ENCODE assay signal across 8 mouse cellular contexts in the genomic region with DNA sequence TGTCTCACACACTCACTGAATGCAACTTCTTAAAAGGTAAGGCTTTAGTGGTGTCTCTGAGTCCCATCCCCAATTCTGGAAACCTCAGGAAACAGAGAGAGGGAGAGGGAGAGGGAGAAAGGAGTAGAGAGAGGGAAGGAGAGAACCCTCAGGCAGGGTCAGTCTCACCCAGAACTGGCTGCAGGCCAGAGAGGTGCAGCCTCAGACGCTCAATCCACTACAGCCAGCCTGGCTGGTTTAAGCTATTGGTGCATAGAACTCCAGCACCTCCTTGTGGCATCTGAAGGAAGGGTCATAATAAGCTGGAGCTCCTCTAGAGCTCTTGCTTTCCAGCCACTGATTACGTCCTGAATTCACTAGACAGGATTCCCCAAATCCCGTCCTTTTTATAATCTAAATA. TPM values are rescaled to one million over a fixed set of nuclear protein-coding genes. Genes with fewer than 3 reads are reported as not detected.
DNase-seq lines count a peak whose midpoint lies in the region; ATAC-seq and TF ChIP-seq lines count a peak whose summit lies in the region.

No protein-coding gene starts in this region.

- H3K79me2 ChIP-seq in MEL (ENCODE audit: control insufficient read depth, insufficient read depth, low read length, poor library complexity): no peaks in the 10 kb centered on the region
- H3K79me2 ChIP-seq in myocyte (ENCODE audit: control insufficient read depth, insufficient read depth): no peaks in the 10 kb centered on the region

- peak; percentile 50 to 66 (median 57) for TF ChIP-seq CTCF in MEL (IDR thresholded peaks at IDR 0.05 in 2 of 3, conservative IDR thresholded peaks at IDR 0.05 in 1 of 3; ENCODE audit: control insufficient read depth in 1 of 3, insufficient read depth in 1 of 3, low read depth in 2 of 3, low read length in 3 of 3, poor library complexity in 1 of 3, severe bottlenecking in 1 of 3)

- no peak overlapping the region for H3K4me3 ChIP-seq in MEL (ENCODE audit: control insufficient read depth in 1 of 2, insufficient read depth in 1 of 2, low read depth in 2 of 2, low read length in 2 of 2)
- H3K4me3 ChIP-seq in intestine, embryonic 14.5 days (ENCODE audit: low read depth, low read length): no peak overlapping the region
- no peak overlapping the region for H3K4me3 ChIP-seq in limb, embryonic 14.5 days (replicated peaks; ENCODE audit: low read length)
- no peak overlapping the region for H3K4me3 ChIP-seq in myocyte

- peak; percentile 60 for TF ChIP-seq RAD21 in MEL (IDR thresholded peaks at IDR 0.05; ENCODE audit: low read depth, low read length)

- H3K9me3 ChIP-seq in MEL (replicated peaks; ENCODE audit: insufficient read depth, low read length): no peaks in the 10 kb centered on the region
- no peaks in the 10 kb centered on the region for H3K9me3 ChIP-seq in intestine, embryonic 14.5 days (ENCODE audit: control insufficient read depth, low read length)
- H3K9me3 ChIP-seq in limb, embryonic 14.5 days (ENCODE audit: control insufficient read depth, low read length): no peaks in the 10 kb centered on the region

- H3K36me3 ChIP-seq in MEL (ENCODE audit: control insufficient read depth in 1 of 2, insufficient read depth in 2 of 2, low read length in 2 of 2): no peaks in the 10 kb centered on the region
- peaks cover 19% of the 10 kb centered on the region for H3K36me3 ChIP-seq in intestine, embryonic 14.5 days (ENCODE audit: control insufficient read depth, insufficient read depth, low read length)
- peaks cover 33% of the 10 kb centered on the region for H3K36me3 ChIP-seq in limb, embryonic 14.5 days (ENCODE audit: control insufficient read depth, insufficient read depth, low read length)
- no peaks in the 10 kb centered on the region for H3K36me3 ChIP-seq in myocyte (ENCODE audit: control insufficient read depth, insufficient read depth)

- no peaks in the 10 kb centered on the region for H3K4me1 ChIP-seq in MEL (ENCODE audit: control insufficient read depth in 1 of 2, insufficient read depth in 2 of 2, low read length in 2 of 2)
- H3K4me1 ChIP-seq in intestine, embryonic 14.5 days (replicated peaks; ENCODE audit: control insufficient read depth, insufficient read depth, low read length): peaks cover 25% of the 10 kb centered on the region
- peaks cover 8% of the 10 kb centered on the region for H3K4me1 ChIP-seq in limb, embryonic 14.5 days (ENCODE audit: control insufficient read depth, insufficient read depth, low read length)

- H3K4me2 ChIP-seq in intestine, embryonic 14.5 days (ENCODE audit: low read length): no peak overlapping the region
- no peak overlapping the region for H3K4me2 ChIP-seq in limb, embryonic 14.5 days (replicated peaks; ENCODE audit: low read depth, low read length, severe bottlenecking)
- H3K4me2 ChIP-seq in myocyte (ENCODE audit: low read depth): no peak overlapping the region

- H3K27me3 ChIP-seq in MEL (ENCODE audit: control insufficient read depth in 1 of 2, insufficient read depth in 2 of 2, low read length in 2 of 2): no peaks in the 10 kb centered on the region
- H3K27me3 ChIP-seq in intestine, embryonic 14.5 days (replicated peaks; ENCODE audit: control insufficient read depth, insufficient read depth, low read length): no peaks in the 10 kb centered on the region
- H3K27me3 ChIP-seq in limb, embryonic 14.5 days (ENCODE audit: control insufficient read depth, insufficient read depth, low read length): no peaks in the 10 kb centered on the region; the same call in 1 of the 2 replicates
- H3K27me3 ChIP-seq in myocyte (ENCODE audit: control insufficient read depth, insufficient read depth, insufficient read length): no peaks in the 10 kb centered on the region

- DNase-seq in 416B (ENCODE audit: low read depth) (peak; percentile 78), MEL (ENCODE audit: low read depth, low spot score) (peak; percentile 59)
- peak; percentile 73 for DNase-seq in cerebellum, adult 9-11 months
- DNase-seq in gastrocnemius, postnatal 10 days: peak; percentile 72
- peak; percentile 80 for DNase-seq in intestine, embryonic 14.5 days (ENCODE audit: low spot score)
- peak; percentile 82 for DNase-seq in limb, embryonic 14.5 days (ENCODE audit: low spot score)
- DNase-seq in thymus, postnatal 14 days: peak; percentile 60

- no peak overlapping the region for H3K27ac ChIP-seq in MEL (ENCODE audit: control insufficient read depth, low read depth, low read length)
- H3K27ac ChIP-seq in intestine, embryonic 14.5 days (ENCODE audit: low read depth): peak overlapping the region; percentile 86
- H3K27ac ChIP-seq in limb, embryonic 14.5 days (replicated peaks; ENCODE audit: low read depth, low read length): no peak overlapping the region

- ATAC-seq in intestine, embryonic 14.5 days (replicated peaks; ENCODE audit: low FRiP score, low TSS enrichment, low read depth): peak; percentile 63
- peak; percentile 66 for ATAC-seq in limb, embryonic 14.5 days (ENCODE audit: low FRiP score, low read depth)

- TF ChIP-seq POLR2A in MEL (IDR thresholded peaks at IDR 0.05; ENCODE audit: control insufficient read depth in 1 of 2, insufficient read depth in 1 of 2, low read depth in 1 of 2, low read length in 2 of 2, poor library complexity in 1 of 2) (no peak), myocyte (IDR thresholded peaks at IDR 0.05; ENCODE audit: insufficient read length, low read depth) (no peak)
- no peak for TF ChIP-seq POLR2A in limb, embryonic 14.5 days (IDR thresholded peaks at IDR 0.05; ENCODE audit: borderline replicate concordance, extremely low read depth, insufficient read depth, insufficient read length)

- TF ChIP-seq EP300 in MEL (IDR thresholded peaks at IDR 0.05; ENCODE audit: low read depth in 1 of 2, low read length in 2 of 2): no peak

- WGBS in intestine, embryonic 14.5 days: 20% methylated on average over 3 of the region's 3 CpGs
- WGBS in limb, embryonic 14.5 days: 17% methylated on average over 3 of the region's 3 CpGs

- H3ac ChIP-seq in myocyte (ENCODE audit: control insufficient read depth, insufficient read length): no peak overlapping the region

- H3K9ac ChIP-seq in MEL (ENCODE audit: control insufficient read depth, low read depth, low read length, poor library complexity, severe bottlenecking): no peak overlapping the region
- H3K9ac ChIP-seq in intestine, embryonic 14.5 days (ENCODE audit: low read length): peak overlapping the region; percentile 8; the same call in 1 of the 2 replicates
- H3K9ac ChIP-seq in limb, embryonic 14.5 days (ENCODE audit: low read depth, low read length, severe bottlenecking): no peak overlapping the region

TF ChIP-seq in MEL, 35 proteins besides CTCF, POLR2A, EP300 and RAD21:
- TF ChIP-seq SMC3 (IDR thresholded peaks at IDR 0.05; ENCODE audit: low read depth, low read length): peak; percentile 54
- TF ChIP-seq ZC3H11A (IDR thresholded peaks at IDR 0.05; ENCODE audit: low read depth, low read length): peak; percentile 25; the same call in 1 of the 2 replicates
- no peak for TF ChIP-seq BHLHE40 (IDR thresholded peaks at IDR 0.05; ENCODE audit: borderline replicate concordance, low read depth, low read length)

TF ChIP-seq in myocyte, 11 proteins besides CTCF, POLR2A, EP300 and RAD21:
- peak; percentile 27 for TF ChIP-seq POLR2AphosphoS2 (IDR thresholded peaks at IDR 0.05; ENCODE audit: insufficient read length, low read depth)
- no peak for TF ChIP-seq TCF3 (IDR thresholded peaks at IDR 0.05; ENCODE audit: insufficient read length, low read depth)

RNA-seq across cellular contexts. Expression of gene Tagln, which starts 1.0 kb away (rescaled TPM):
- total RNA-seq in MEL (2012; rRNA removed): 0.20 and 0.42 TPM in 2 replicates
- polyA plus RNA-seq in MEL (2012; ENCODE audit: insufficient read depth in 1 of 2, insufficient read length in 2 of 2, low read depth in 1 of 2, low replicate concordance in 2 of 2, missing spikeins in 1 of 2) (1 to 10 TPM in 1 of 2 experiments, not detected in 1; 1.1 TPM), myocyte (2012; fragmentation: generic; extraction: Trizol) (142 TPM)
- total RNA-seq in gastrocnemius, postnatal 10 days (2021): 10 to 100 TPM; 53.6 to 64.6 TPM
- polyA plus RNA-seq in intestine, embryonic 14.5 days (2014; fragmentation: Nextera tagmentation; extraction: Ambion mirVana): 443 and 452 TPM in 2 replicates
- polyA plus RNA-seq in limb, embryonic 14.5 days (2012; rRNA removed): 27.8 and 29.8 TPM in 2 replicates
- 31.7 and 35.7 TPM in 2 replicates for polyA plus RNA-seq in limb, embryonic 14.5 days (2014; fragmentation: Nextera tagmentation; extraction: Ambion mirVana)

RNA-seq across cellular contexts. Expression of gene Sidt2, which starts 18.2 kb away (rescaled TPM):
- 22.4 and 27.0 TPM in 2 replicates for total RNA-seq in MEL (2012; rRNA removed)
- polyA plus RNA-seq in MEL (2012; ENCODE audit: insufficient read depth in 1 of 2, insufficient read length in 2 of 2, low read depth in 1 of 2, low replicate concordance in 2 of 2, missing spikeins in 1 of 2): 10 to 100 TPM in 1 of 2 experiments, not detected in 1; 71.8 TPM
- 10 to 100 TPM; 57.8 to 58.2 TPM for total RNA-seq in gastrocnemius, postnatal 10 days (2021)
- polyA plus RNA-seq in intestine, embryonic 14.5 days (2014; fragmentation: Nextera tagmentation; extraction: Ambion mirVana): 37.9 and 41.2 TPM in 2 replicates
- polyA plus RNA-seq in limb, embryonic 14.5 days (2012; rRNA removed): 121 and 190 TPM in 2 replicates
- 56.1 and 58.7 TPM in 2 replicates for polyA plus RNA-seq in limb, embryonic 14.5 days (2014; fragmentation: Nextera tagmentation; extraction: Ambion mirVana)
- 59.9 TPM for polyA plus RNA-seq in myocyte (2012; fragmentation: generic; extraction: Trizol)

RNA-seq across cellular contexts. Expression of gene Rnf214, which starts 30.2 kb away (rescaled TPM):
- total RNA-seq in MEL (2012; rRNA removed): 7.9 and 8.1 TPM in 2 replicates
- 10 to 100 TPM in 1 of 2 experiments, not detected in 1; 17.0 TPM for polyA plus RNA-seq in MEL (2012; ENCODE audit: insufficient read depth in 1 of 2, insufficient read length in 2 of 2, low read depth in 1 of 2, low replicate concordance in 2 of 2, missing spikeins in 1 of 2)
- total RNA-seq in gastrocnemius, postnatal 10 days (2021): 10 to 100 TPM; 26.8 to 31.6 TPM
- polyA plus RNA-seq in intestine, embryonic 14.5 days (2014; fragmentation: Nextera tagmentation; extraction: Ambion mirVana): 47.2 and 55.1 TPM in 2 replicates
- polyA plus RNA-seq in limb, embryonic 14.5 days (2012; rRNA removed): 27.6 and 31.5 TPM in 2 replicates
- 55.7 and 57.0 TPM in 2 replicates for polyA plus RNA-seq in limb, embryonic 14.5 days (2014; fragmentation: Nextera tagmentation; extraction: Ambion mirVana)
- polyA plus RNA-seq in myocyte (2012; fragmentation: generic; extraction: Trizol): 14.6 TPM

RNA-seq across cellular contexts. Expression of gene Pcsk7, which starts 30.6 kb away (rescaled TPM):
- 11.5 and 12.7 TPM in 2 replicates for total RNA-seq in MEL (2012; rRNA removed)
- 10 to 100 TPM in 1 of 2 experiments, not detected in 1; 14.3 TPM for polyA plus RNA-seq in MEL (2012; ENCODE audit: insufficient read depth in 1 of 2, insufficient read length in 2 of 2, low read depth in 1 of 2, low replicate concordance in 2 of 2, missing spikeins in 1 of 2)
- total RNA-seq in gastrocnemius, postnatal 10 days (2021): 10 to 100 TPM; 13.3 to 17.3 TPM
- 14.6 and 15.4 TPM in 2 replicates for polyA plus RNA-seq in intestine, embryonic 14.5 days (2014; fragmentation: Nextera tagmentation; extraction: Ambion mirVana)
- 33.3 and 36.6 TPM in 2 replicates for polyA plus RNA-seq in limb, embryonic 14.5 days (2012; rRNA removed)
- 17.3 and 17.9 TPM in 2 replicates for polyA plus RNA-seq in limb, embryonic 14.5 days (2014; fragmentation: Nextera tagmentation; extraction: Ambion mirVana)
- polyA plus RNA-seq in myocyte (2012; fragmentation: generic; extraction: Trizol): 17.2 TPM

Comparison
In these comparisons a context has a peak if more than half of its experiments do, and no peak if none do; other contexts are left out.
1. RNA of gene Tagln, which starts 1.0 kb away (polyA plus RNA-seq): 443 to 452 TPM in intestine, embryonic 14.5 days, 142 TPM in myocyte (single experiment) and 27.8 to 35.7 TPM in limb, embryonic 14.5 days; 1.1 TPM in MEL; every median in the first group is over 10 times any median in the second.
2. Peak in every context shown above with its lines, with median percentiles within 50 percentile points of each other: DNase-seq.